Mouse (Mus musculus): ENCODE measurements around the gene Hs3st5.

- no peak for TF ChIP-seq CTCF (IDR thresholded peaks at IDR 0.05; ENCODE audit: insufficient read depth, low read length)
- TF ChIP-seq POLR2A (IDR thresholded peaks at IDR 0.05; ENCODE audit: borderline replicate concordance, extremely low read depth, low read depth, low read length) = no peak
Observed at GRCm38 (mm10) chr10:36829079-36829478, 322.5 kb downstream of the Hs3st5 start.
